Mouse (Mus musculus): ENCODE measurements around the gene Mdk.

- no peak for TF ChIP-seq CTCF (IDR thresholded peaks at IDR 0.05; ENCODE audit: low read depth, low read length)
- no peak for TF ChIP-seq POLR2A (IDR thresholded peaks at IDR 0.05; ENCODE audit: insufficient read depth, low read length)
Observed at GRCm38 (mm10) chr2:91921181-91921789, 10.8 kb downstream of the Mdk start.
